ENCODE assay signal across 8 mouse cellular contexts in genomic region chr4:43046607-43047006, GRCm38 (mm10). TPM values are rescaled to one million over a fixed set of nuclear protein-coding genes. Genes with fewer than 3 reads are reported as not detected.
DNase-seq lines count a peak whose midpoint lies in the region; ATAC-seq and TF ChIP-seq lines count a peak whose summit lies in the region.

No protein-coding gene starts in this region.

- intact Hi-C loops in left cerebral cortex, postnatal 36 days (cut with DNase I) = loop anchor here (2.0 to 5.0 kb wide), 2 partner anchors 66 to 376 kb away; no protein-coding TSS in a partner anchor

- 63% methylated on average over 5 of the region's 5 CpGs for WGBS in hindbrain, embryonic 10.5 days
- 60% methylated on average over 5 of the region's 5 CpGs for WGBS in hindbrain, embryonic 11.5 days
- 55% methylated on average over 5 of the region's 5 CpGs for WGBS in forebrain, embryonic 14.5 days
- WGBS in liver, postnatal 0 days (ENCODE audit: insufficient replicate concordance) = 54% methylated on average over 5 of the region's 5 CpGs

- ATAC-seq in hindbrain, embryonic 11.5 days (ENCODE audit: low FRiP score) = no peak
- ATAC-seq in forebrain, embryonic 14.5 days = no peak
- no peak for ATAC-seq in liver, postnatal 0 days

- TF ChIP-seq EP300 in MEL (IDR thresholded peaks at IDR 0.05; ENCODE audit: low read depth in 1 of 2, low read length in 2 of 2) = no peak
- no peak for TF ChIP-seq EP300 in liver, postnatal 0 days (IDR thresholded peaks at IDR 0.05; ENCODE audit: low read depth)

- no peaks in the 10 kb centered on the region for H3K27me3 ChIP-seq in hindbrain, embryonic 10.5 days (ENCODE audit: insufficient read depth, poor library complexity, severe bottlenecking)
- H3K27me3 ChIP-seq in hindbrain, embryonic 11.5 days (ENCODE audit: control insufficient read depth, insufficient read depth, low read length) = no peaks in the 10 kb centered on the region
- H3K27me3 ChIP-seq in MEL (ENCODE audit: control insufficient read depth in 1 of 2, insufficient read depth in 2 of 2, low read length in 2 of 2) = no peaks in the 10 kb centered on the region
- no peaks in the 10 kb centered on the region for H3K27me3 ChIP-seq in forebrain, embryonic 14.5 days (replicated peaks; ENCODE audit: control insufficient read depth, insufficient read depth, low read length)
- no peaks in the 10 kb centered on the region for H3K27me3 ChIP-seq in liver, postnatal 0 days (ENCODE audit: insufficient read depth, low read length)

- H3K9ac ChIP-seq in hindbrain, embryonic 11.5 days (ENCODE audit: low read depth, low read length) = no peak overlapping the region
- H3K9ac ChIP-seq in MEL (ENCODE audit: control insufficient read depth, low read depth, low read length, poor library complexity, severe bottlenecking) = peak overlapping the region; percentile 54
- H3K9ac ChIP-seq in forebrain, embryonic 14.5 days (ENCODE audit: low read length) = no peak overlapping the region; the same call in 1 of the 2 replicates
- no peak overlapping the region for H3K9ac ChIP-seq in liver, postnatal 0 days (replicated peaks)

- no peak for TF ChIP-seq CTCF in MEL (IDR thresholded peaks at IDR 0.05 in 2 of 3, conservative IDR thresholded peaks at IDR 0.05 in 1 of 3; ENCODE audit: control insufficient read depth in 1 of 3, insufficient read depth in 1 of 3, low read depth in 2 of 3, low read length in 3 of 3, poor library complexity in 1 of 3, severe bottlenecking in 1 of 3)
- TF ChIP-seq CTCF in liver, postnatal 0 days (IDR thresholded peaks at IDR 0.05; ENCODE audit: low read depth) = no peak

- peak overlapping the region; percentile 64; the same call in 1 of the 2 replicates for H3K4me3 ChIP-seq in hindbrain, embryonic 10.5 days
- no peak overlapping the region for H3K4me3 ChIP-seq in hindbrain, embryonic 11.5 days (ENCODE audit: low read depth, low read length)
- peak overlapping the region; percentile 46 to 62 for H3K4me3 ChIP-seq in MEL (ENCODE audit: control insufficient read depth in 1 of 2, insufficient read depth in 1 of 2, low read depth in 2 of 2, low read length in 2 of 2)
- H3K4me3 ChIP-seq in forebrain, embryonic 14.5 days (ENCODE audit: low read depth, low read length) = peak overlapping the region; percentile 50
- no peak overlapping the region for H3K4me3 ChIP-seq in liver, postnatal 0 days (ENCODE audit: low read depth, low read length)

- H3K79me2 ChIP-seq in MEL (ENCODE audit: control insufficient read depth, insufficient read depth, low read length, poor library complexity) = no peaks in the 10 kb centered on the region

- no peak for TF ChIP-seq POLR2A in MEL (IDR thresholded peaks at IDR 0.05; ENCODE audit: control insufficient read depth in 1 of 2, insufficient read depth in 1 of 2, low read depth in 1 of 2, low read length in 2 of 2, poor library complexity in 1 of 2)

- no peak for DNase-seq in hindbrain, embryonic 10.5 days (ENCODE audit: low spot score)
- no peak for DNase-seq in hindbrain, embryonic 11.5 days (ENCODE audit: low spot score)
- peak; percentile 46 for DNase-seq in MEL (ENCODE audit: low read depth, low spot score)
- no peak for DNase-seq in forebrain, embryonic 14.5 days (ENCODE audit: low spot score)
- no peak for DNase-seq in liver, postnatal 0 days
- no peak for DNase-seq in thymus, postnatal 14 days
- DNase-seq in urinary bladder, adult 18-20 months (ENCODE audit: low spot score in 2 of 2) = no peak
- DNase-seq in left cerebral cortex, postnatal 36 days (ENCODE audit: low spot score in 2 of 2) = no peak

- H3K4me2 ChIP-seq in hindbrain, embryonic 11.5 days (replicated peaks; ENCODE audit: low read depth, low read length) = no peak overlapping the region
- H3K4me2 ChIP-seq in forebrain, embryonic 14.5 days (ENCODE audit: low read length) = peak overlapping the region; percentile 77; the same call in 1 of the 2 replicates
- H3K4me2 ChIP-seq in liver, postnatal 0 days (ENCODE audit: low read depth, low read length) = peak overlapping the region; percentile 84

- H3K27ac ChIP-seq in hindbrain, embryonic 10.5 days = no peak overlapping the region
- H3K27ac ChIP-seq in hindbrain, embryonic 11.5 days (ENCODE audit: low read depth, low read length) = no peak overlapping the region
- H3K27ac ChIP-seq in MEL (ENCODE audit: control insufficient read depth, low read depth, low read length) = peak overlapping the region; percentile 24; the same call in 1 of the 2 replicates
- H3K27ac ChIP-seq in forebrain, embryonic 14.5 days (ENCODE audit: low read depth, low read length) = no peak overlapping the region; the same call in 1 of the 2 replicates
- peak overlapping the region; percentile 86; the same call in 1 of the 2 replicates for H3K27ac ChIP-seq in liver, postnatal 0 days (ENCODE audit: low read depth)

- no peak for TF ChIP-seq RAD21 in MEL (IDR thresholded peaks at IDR 0.05; ENCODE audit: low read depth, low read length)

- peaks cover 51% of the 10 kb centered on the region for H3K4me1 ChIP-seq in hindbrain, embryonic 10.5 days (replicated peaks)
- 0 out of 2 replicates have a peak, but pooled peaks cover 2% of the 10 kb centered on the region for H3K4me1 ChIP-seq in hindbrain, embryonic 11.5 days (replicated peaks; ENCODE audit: control insufficient read depth, insufficient read depth, low read length)
- H3K4me1 ChIP-seq in MEL (ENCODE audit: control insufficient read depth in 1 of 2, insufficient read depth in 2 of 2, low read length in 2 of 2) = peaks cover 5 to 24% of the 10 kb centered on the region in 2 experiments
- peaks cover 12% of the 10 kb centered on the region for H3K4me1 ChIP-seq in forebrain, embryonic 14.5 days (ENCODE audit: control insufficient read depth, insufficient read depth, low read length)
- peaks cover 27% of the 10 kb centered on the region for H3K4me1 ChIP-seq in liver, postnatal 0 days (ENCODE audit: insufficient read depth)

- no peaks in the 10 kb centered on the region for H3K36me3 ChIP-seq in hindbrain, embryonic 10.5 days
- no peaks in the 10 kb centered on the region for H3K36me3 ChIP-seq in hindbrain, embryonic 11.5 days (ENCODE audit: control insufficient read depth, insufficient read depth, low read length)
- H3K36me3 ChIP-seq in MEL (ENCODE audit: control insufficient read depth in 1 of 2, insufficient read depth in 2 of 2, low read length in 2 of 2) = peaks cover 0 to 9% of the 10 kb centered on the region in 2 experiments; a peak in 2 of 4 replicates
- no peaks in the 10 kb centered on the region for H3K36me3 ChIP-seq in forebrain, embryonic 14.5 days (ENCODE audit: control insufficient read depth, insufficient read depth, low read length)
- H3K36me3 ChIP-seq in liver, postnatal 0 days (replicated peaks; ENCODE audit: insufficient read depth, low read length) = no peaks in the 10 kb centered on the region

- no peaks in the 10 kb centered on the region for H3K9me3 ChIP-seq in hindbrain, embryonic 10.5 days
- H3K9me3 ChIP-seq in hindbrain, embryonic 11.5 days (ENCODE audit: control insufficient read depth, low read length) = no peaks in the 10 kb centered on the region
- no peaks in the 10 kb centered on the region for H3K9me3 ChIP-seq in MEL (replicated peaks; ENCODE audit: insufficient read depth, low read length)
- no peaks in the 10 kb centered on the region for H3K9me3 ChIP-seq in forebrain, embryonic 14.5 days (replicated peaks; ENCODE audit: control insufficient read depth, low read length)
- no peaks in the 10 kb centered on the region for H3K9me3 ChIP-seq in liver, postnatal 0 days (ENCODE audit: low read length)

RNA-seq across cellular contexts. Expression of gene Fam214b, which starts 0.6 kb away (rescaled TPM):
- polyA plus RNA-seq in hindbrain, embryonic 10.5 days (2016; fragmentation: Nextera tagmentation; extraction: Ambion mirVana) = 22.6 and 34.4 TPM in 2 replicates
- 19.7 and 20.8 TPM in 2 replicates for polyA plus RNA-seq in hindbrain, embryonic 11.5 days (2014; fragmentation: Nextera tagmentation; extraction: Ambion mirVana)
- total RNA-seq in MEL (2012; rRNA removed) = 0.95 and 1.3 TPM in 2 replicates
- 1 to 10 TPM in 1 of 2 experiments, not detected in 1; 3.8 TPM for polyA plus RNA-seq in MEL (2012; ENCODE audit: insufficient read depth in 1 of 2, insufficient read length in 2 of 2, low read depth in 1 of 2, low replicate concordance in 2 of 2, missing spikeins in 1 of 2)
- polyA plus RNA-seq in forebrain, embryonic 14.5 days (2014; fragmentation: Nextera tagmentation; extraction: Ambion mirVana) = 19.3 and 26.7 TPM in 2 replicates
- 11.3 and 11.7 TPM in 2 replicates for polyA plus RNA-seq in liver, postnatal 0 days (2015; fragmentation: Nextera tagmentation; extraction: Ambion mirVana)
- 10 to 100 TPM; 34.8 to 43.0 TPM for total RNA-seq in left cerebral cortex, postnatal 36 days (2021)

RNA-seq across cellular contexts. Expression of gene Unc13b, which starts 12.1 kb away (rescaled TPM):
- 12.8 and 14.8 TPM in 2 replicates for polyA plus RNA-seq in hindbrain, embryonic 10.5 days (2016; fragmentation: Nextera tagmentation; extraction: Ambion mirVana)
- polyA plus RNA-seq in hindbrain, embryonic 11.5 days (2014; fragmentation: Nextera tagmentation; extraction: Ambion mirVana) = 17.5 and 17.9 TPM in 2 replicates
- total RNA-seq in MEL (2012; rRNA removed) = 5.4 and 6.5 TPM in 2 replicates
- 1 to 10 TPM in 1 of 2 experiments, not detected in 1; 9.6 TPM for polyA plus RNA-seq in MEL (2012; ENCODE audit: insufficient read depth in 1 of 2, insufficient read length in 2 of 2, low read depth in 1 of 2, low replicate concordance in 2 of 2, missing spikeins in 1 of 2)
- 8.1 and 12.3 TPM in 2 replicates for polyA plus RNA-seq in forebrain, embryonic 14.5 days (2014; fragmentation: Nextera tagmentation; extraction: Ambion mirVana)
- polyA plus RNA-seq in liver, postnatal 0 days (2015; fragmentation: Nextera tagmentation; extraction: Ambion mirVana) = 0.37 and 0.52 TPM in 2 replicates
- 10 to 100 TPM; 50.5 to 71.9 TPM for total RNA-seq in left cerebral cortex, postnatal 36 days (2021)

RNA-seq across cellular contexts. Expression of gene Stoml2, which starts 15.1 kb away (rescaled TPM):
- polyA plus RNA-seq in hindbrain, embryonic 10.5 days (2016; fragmentation: Nextera tagmentation; extraction: Ambion mirVana) = 404 and 440 TPM in 2 replicates
- 345 and 353 TPM in 2 replicates for polyA plus RNA-seq in hindbrain, embryonic 11.5 days (2014; fragmentation: Nextera tagmentation; extraction: Ambion mirVana)
- total RNA-seq in MEL (2012; rRNA removed) = 384 and 391 TPM in 2 replicates
- 100 to 1,000 TPM in 1 of 2 experiments, not detected in 1; 480 TPM for polyA plus RNA-seq in MEL (2012; ENCODE audit: insufficient read depth in 1 of 2, insufficient read length in 2 of 2, low read depth in 1 of 2, low replicate concordance in 2 of 2, missing spikeins in 1 of 2)
- 302 and 334 TPM in 2 replicates for polyA plus RNA-seq in forebrain, embryonic 14.5 days (2014; fragmentation: Nextera tagmentation; extraction: Ambion mirVana)
- polyA plus RNA-seq in liver, postnatal 0 days (2015; fragmentation: Nextera tagmentation; extraction: Ambion mirVana) = 114 and 116 TPM in 2 replicates
- 100 to 1,000 TPM; 107 to 121 TPM for total RNA-seq in left cerebral cortex, postnatal 36 days (2021)

RNA-seq across cellular contexts. Expression of gene Pigo, which starts 21.0 kb away (rescaled TPM):
- polyA plus RNA-seq in hindbrain, embryonic 10.5 days (2016; fragmentation: Nextera tagmentation; extraction: Ambion mirVana) = 20.3 and 23.2 TPM in 2 replicates
- polyA plus RNA-seq in hindbrain, embryonic 11.5 days (2014; fragmentation: Nextera tagmentation; extraction: Ambion mirVana) = 15.6 and 16.0 TPM in 2 replicates
- 22.3 TPM in 2 replicates for total RNA-seq in MEL (2012; rRNA removed)
- polyA plus RNA-seq in MEL (2012; ENCODE audit: insufficient read depth in 1 of 2, insufficient read length in 2 of 2, low read depth in 1 of 2, low replicate concordance in 2 of 2, missing spikeins in 1 of 2) = 10 to 100 TPM in 1 of 2 experiments, not detected in 1; 36.1 TPM
- polyA plus RNA-seq in forebrain, embryonic 14.5 days (2014; fragmentation: Nextera tagmentation; extraction: Ambion mirVana) = 18.1 and 18.2 TPM in 2 replicates
- polyA plus RNA-seq in liver, postnatal 0 days (2015; fragmentation: Nextera tagmentation; extraction: Ambion mirVana) = 7.6 and 8.3 TPM in 2 replicates
- total RNA-seq in left cerebral cortex, postnatal 36 days (2021) = 10 to 100 TPM; 30.4 to 37.5 TPM

RNA-seq across cellular contexts. Expression of gene Fancg, which starts 36.3 kb away (rescaled TPM):
- polyA plus RNA-seq in hindbrain, embryonic 10.5 days (2016; fragmentation: Nextera tagmentation; extraction: Ambion mirVana) = 23.2 and 25.5 TPM in 2 replicates
- polyA plus RNA-seq in hindbrain, embryonic 11.5 days (2014; fragmentation: Nextera tagmentation; extraction: Ambion mirVana) = 14.9 and 22.0 TPM in 2 replicates
- total RNA-seq in MEL (2012; rRNA removed) = 10.1 and 11.4 TPM in 2 replicates
- polyA plus RNA-seq in MEL (2012; ENCODE audit: insufficient read depth in 1 of 2, insufficient read length in 2 of 2, low read depth in 1 of 2, low replicate concordance in 2 of 2, missing spikeins in 1 of 2) = 10 to 100 TPM in 1 of 2 experiments, not detected in 1; 24.6 TPM
- polyA plus RNA-seq in forebrain, embryonic 14.5 days (2014; fragmentation: Nextera tagmentation; extraction: Ambion mirVana) = 17.3 and 26.1 TPM in 2 replicates
- polyA plus RNA-seq in liver, postnatal 0 days (2015; fragmentation: Nextera tagmentation; extraction: Ambion mirVana) = 4.5 and 5.5 TPM in 2 replicates
- total RNA-seq in left cerebral cortex, postnatal 36 days (2021) = 10 to 100 TPM in 1 of 2 experiments, 1 to 10 TPM in 1; 8.5 to 12.5 TPM

Comparison
In these comparisons a context has a peak if more than half of its experiments do, and no peak if none do; other contexts are left out.
1. H3K4me3 ChIP-seq: peak in hindbrain, embryonic 10.5 days (single experiment), MEL (2 of 2) and forebrain, embryonic 14.5 days (single experiment); none in hindbrain, embryonic 11.5 days (single experiment) and liver, postnatal 0 days (single experiment).
2. H3K27ac ChIP-seq: peak in MEL (single experiment) and liver, postnatal 0 days (single experiment); none in hindbrain, embryonic 10.5 days (single experiment), hindbrain, embryonic 11.5 days (single experiment) and forebrain, embryonic 14.5 days (single experiment).